Mouse (Mus musculus): ENCODE measurements around the gene Fxyd1. TPM values are rescaled to one million over a fixed set of nuclear protein-coding genes. Genes with fewer than 3 reads are reported as not detected.

Fxyd1 gene
- polyA plus RNA-seq, 1 experiment from 2014 or later = 12.5 TPM

- H3K36me3 ChIP-seq (ENCODE audit: control insufficient read depth, insufficient read depth, low read length) = no peaks in the 10 kb centered on the region
- no peak overlapping the region for H3K27ac ChIP-seq (replicated peaks; ENCODE audit: low read depth, low read length)
- no peak overlapping the region for H3K4me3 ChIP-seq (ENCODE audit: low read depth, low read length)
- H3K4me1 ChIP-seq (ENCODE audit: control insufficient read depth, insufficient read depth, low read length) = no peaks in the 10 kb centered on the region
- H3K27me3 ChIP-seq (ENCODE audit: control insufficient read depth, insufficient read depth, low read length) = no peaks in the 10 kb centered on the region
- no peak for ATAC-seq (ENCODE audit: insufficient number of reproducible peaks, low FRiP score, low TSS enrichment, low read depth)
- DNase-seq (ENCODE audit: low spot score) = no peak
- H3K9ac ChIP-seq (ENCODE audit: low read length) = no peak overlapping the region
- WGBS = 22% methylated on average over 12 of the region's 12 CpGs
- H3K4me2 ChIP-seq (ENCODE audit: low read depth, severe bottlenecking) = no peak overlapping the region
- H3K9me3 ChIP-seq (ENCODE audit: control insufficient read depth, low read length) = no peaks in the 10 kb centered on the region
Observed at GRCm38 (mm10) chr7:31094774-31095501, 37.9 kb upstream of the Fxyd1 start.

GRCm38 (mm10) chr7:31089721-31090120 is 32.7 kb upstream of the Fxyd1 start:
- ATAC-seq (ENCODE audit: insufficient number of reproducible peaks, low FRiP score, low TSS enrichment, low read depth) (no peak), DNase-seq (ENCODE audit: low spot score) (no peak)
- Histone ChIP-seq H3K4me3 (ENCODE audit: low read depth, low read length) (no peak overlapping the region), H3K9me3 (ENCODE audit: control insufficient read depth, low read length) (no peaks in the 10 kb centered on the region; the same call in 1 of the 2 replicates), H3K9ac (ENCODE audit: low read length) (no peak overlapping the region), H3K27me3 (ENCODE audit: control insufficient read depth, insufficient read depth, low read length) (no peaks in the 10 kb centered on the region), H3K4me2 (ENCODE audit: low read depth, severe bottlenecking) (no peak overlapping the region), H3K36me3 (ENCODE audit: control insufficient read depth, insufficient read depth, low read length) (no peaks in the 10 kb centered on the region), H3K27ac (replicated peaks; ENCODE audit: low read depth, low read length) (no peak overlapping the region), H3K4me1 (ENCODE audit: control insufficient read depth, insufficient read depth, low read length) (no peaks in the 10 kb centered on the region)
- WGBS = 84% methylated on average over 2 of the region's 2 CpGs

- Histone ChIP-seq H3K36me3 (ENCODE audit: control insufficient read depth, insufficient read depth, low read length) (no peaks in the 10 kb centered on the region), H3K9me3 (ENCODE audit: control insufficient read depth, low read length) (no peaks in the 10 kb centered on the region; the same call in 1 of the 2 replicates), H3K27me3 (ENCODE audit: control insufficient read depth, insufficient read depth, low read length) (no peaks in the 10 kb centered on the region), H3K4me1 (ENCODE audit: control insufficient read depth, insufficient read depth, low read length) (no peaks in the 10 kb centered on the region), H3K4me2 (ENCODE audit: low read depth, severe bottlenecking) (no peak overlapping the region), H3K27ac (replicated peaks; ENCODE audit: low read depth, low read length) (no peak overlapping the region), H3K9ac (ENCODE audit: low read length) (no peak overlapping the region), H3K4me3 (ENCODE audit: low read depth, low read length) (no peak overlapping the region)
- DNase-seq (ENCODE audit: low spot score) (no peak), ATAC-seq (ENCODE audit: insufficient number of reproducible peaks, low FRiP score, low TSS enrichment, low read depth) (no peak)
- WGBS = 83% methylated on average over 3 of the region's 3 CpGs
Observed at GRCm38 (mm10) chr7:31088206-31088605, 31.2 kb upstream of the Fxyd1 start.

- DNase-seq (ENCODE audit: low spot score) (no peak), ATAC-seq (ENCODE audit: insufficient number of reproducible peaks, low FRiP score, low TSS enrichment, low read depth) (no peak)
- no peak overlapping the region for H3K27ac ChIP-seq (replicated peaks; ENCODE audit: low read depth, low read length)
- WGBS = 66% methylated on average over 2 of the region's 2 CpGs
- no peaks in the 10 kb centered on the region for H3K27me3 ChIP-seq (ENCODE audit: control insufficient read depth, insufficient read depth, low read length)
- H3K9ac ChIP-seq (ENCODE audit: low read length) = no peak overlapping the region
- no peak overlapping the region for H3K4me3 ChIP-seq (ENCODE audit: low read depth, low read length)
- no peaks in the 10 kb centered on the region for H3K4me1 ChIP-seq (ENCODE audit: control insufficient read depth, insufficient read depth, low read length)
- no peak overlapping the region for H3K4me2 ChIP-seq (ENCODE audit: low read depth, severe bottlenecking)
- no peaks in the 10 kb centered on the region; the same call in 1 of the 2 replicates for H3K9me3 ChIP-seq (ENCODE audit: control insufficient read depth, low read length)
- H3K36me3 ChIP-seq (ENCODE audit: control insufficient read depth, insufficient read depth, low read length) = no peaks in the 10 kb centered on the region
Observed at GRCm38 (mm10) chr7:31087262-31087661, 30.3 kb upstream of the Fxyd1 start.

GRCm38 (mm10) chr7:31086175-31086755 is 29.3 kb upstream of the Fxyd1 start:
- Histone ChIP-seq H3K9me3 (ENCODE audit: control insufficient read depth, low read length) (no peaks in the 10 kb centered on the region; the same call in 1 of the 2 replicates), H3K4me3 (ENCODE audit: low read depth, low read length) (no peak overlapping the region), H3K27me3 (ENCODE audit: control insufficient read depth, insufficient read depth, low read length) (no peaks in the 10 kb centered on the region), H3K9ac (ENCODE audit: low read length) (no peak overlapping the region), H3K4me1 (ENCODE audit: control insufficient read depth, insufficient read depth, low read length) (no peaks in the 10 kb centered on the region), H3K4me2 (ENCODE audit: low read depth, severe bottlenecking) (no peak overlapping the region), H3K27ac (replicated peaks; ENCODE audit: low read depth, low read length) (no peak overlapping the region), H3K36me3 (ENCODE audit: control insufficient read depth, insufficient read depth, low read length) (no peaks in the 10 kb centered on the region)
- no peak for DNase-seq (ENCODE audit: low spot score)
- ATAC-seq (ENCODE audit: insufficient number of reproducible peaks, low FRiP score, low TSS enrichment, low read depth) = no peak
- WGBS = 90% methylated on average over 9 of the region's 9 CpGs

- peak; percentile 37 for DNase-seq (ENCODE audit: low spot score)
- no peak overlapping the region for H3K4me2 ChIP-seq (ENCODE audit: low read depth, severe bottlenecking)
Observed at GRCm38 (mm10) chr7:31085171-31085570, 28.2 kb upstream of the Fxyd1 start.

DNA sequence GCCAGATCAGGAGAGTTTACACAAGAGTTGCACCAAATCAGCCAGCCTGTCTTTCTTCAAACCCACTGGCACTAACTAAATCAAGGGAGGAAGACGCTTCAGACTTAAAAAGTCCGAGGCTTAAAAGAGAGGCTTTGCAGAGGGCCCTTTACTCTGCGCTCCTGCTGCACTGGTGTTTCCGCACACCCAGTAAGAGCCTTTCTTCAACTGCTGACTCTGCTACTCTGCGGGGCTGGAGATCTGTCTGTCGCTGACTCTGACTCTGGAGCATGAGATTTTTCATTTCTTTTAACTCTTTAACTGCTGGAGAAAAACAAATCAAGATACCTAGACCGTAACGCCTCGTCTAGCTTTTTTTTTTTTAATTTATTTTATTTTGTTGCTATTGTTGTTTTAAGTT is 27.1 kb upstream of the Fxyd1 start:
- Histone ChIP-seq H3K27me3 (ENCODE audit: control insufficient read depth, insufficient read depth, low read length) (no peaks in the 10 kb centered on the region), H3K4me1 (ENCODE audit: control insufficient read depth, insufficient read depth, low read length) (no peaks in the 10 kb centered on the region), H3K36me3 (ENCODE audit: control insufficient read depth, insufficient read depth, low read length) (no peaks in the 10 kb centered on the region), H3K9me3 (ENCODE audit: control insufficient read depth, low read length) (peaks cover 3% of the 10 kb centered on the region; the same call in 1 of the 2 replicates), H3K4me2 (ENCODE audit: low read depth, severe bottlenecking) (no peak overlapping the region), H3K27ac (replicated peaks; ENCODE audit: low read depth, low read length) (no peak overlapping the region), H3K4me3 (ENCODE audit: low read depth, low read length) (no peak overlapping the region), H3K9ac (ENCODE audit: low read length) (no peak overlapping the region)
- ATAC-seq (ENCODE audit: insufficient number of reproducible peaks, low FRiP score, low TSS enrichment, low read depth) (no peak), DNase-seq (ENCODE audit: low spot score) (no peak)
- 63% methylated on average over 9 of the region's 9 CpGs for WGBS

More at GRCm38 (mm10) chr7:31085171-31085570, 28.2 kb upstream of the Fxyd1 start:
- H3K9me3 ChIP-seq (ENCODE audit: control insufficient read depth, low read length) = peaks cover 3% of the 10 kb centered on the region; the same call in 1 of the 2 replicates
- no peaks in the 10 kb centered on the region for H3K27me3 ChIP-seq (ENCODE audit: control insufficient read depth, insufficient read depth, low read length)
- H3K4me1 ChIP-seq (ENCODE audit: control insufficient read depth, insufficient read depth, low read length) = no peaks in the 10 kb centered on the region
- no peak overlapping the region for H3K9ac ChIP-seq (ENCODE audit: low read length)
- no peaks in the 10 kb centered on the region for H3K36me3 ChIP-seq (ENCODE audit: control insufficient read depth, insufficient read depth, low read length)
- peak overlapping the region; percentile 25; the same call in 1 of the 2 replicates for H3K27ac ChIP-seq (replicated peaks; ENCODE audit: low read depth, low read length)
- H3K4me3 ChIP-seq (ENCODE audit: low read depth, low read length) = no peak overlapping the region
- WGBS = 72% methylated on average over 3 of the region's 3 CpGs
- no peak for ATAC-seq (ENCODE audit: insufficient number of reproducible peaks, low FRiP score, low TSS enrichment, low read depth)

DNA sequence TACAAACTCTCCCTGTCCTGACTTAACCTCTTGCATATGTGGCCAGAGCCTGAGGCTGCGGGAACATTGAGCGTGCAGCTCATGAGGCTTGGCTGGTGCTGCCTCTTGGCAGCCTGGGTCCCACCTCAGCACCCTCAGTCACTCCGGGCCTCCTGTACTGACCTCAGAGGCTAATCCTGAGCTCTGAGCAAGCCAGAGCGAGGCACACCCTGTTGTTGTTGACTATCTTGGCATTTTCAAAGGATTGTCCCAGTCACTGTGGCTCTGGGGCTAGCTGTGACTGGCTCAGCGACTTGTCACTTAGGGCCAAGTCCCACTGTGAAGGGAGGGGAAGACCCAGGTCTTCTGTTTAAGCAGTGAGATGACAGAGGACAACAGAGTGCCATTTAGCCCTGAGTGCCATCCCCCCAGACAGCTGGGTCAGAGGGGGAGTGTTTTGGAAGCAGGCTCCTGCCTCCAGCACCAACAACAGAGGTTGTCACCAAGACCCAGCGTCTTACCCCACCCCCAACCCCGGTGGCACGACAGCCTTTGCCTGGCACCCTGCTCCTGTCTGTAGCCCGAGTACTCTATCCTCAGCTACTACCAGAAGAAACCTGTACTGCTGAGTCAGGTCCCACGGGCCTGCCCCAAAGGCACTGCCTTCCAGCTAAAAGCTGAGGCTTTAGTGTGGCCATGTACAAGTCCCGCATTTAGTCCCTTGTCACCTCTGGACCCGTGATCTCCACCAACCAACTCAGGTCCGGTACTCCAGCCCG is 26.0 kb upstream of the Fxyd1 start:
- DNase-seq (ENCODE audit: low spot score) = no peak
- Histone ChIP-seq H3K36me3 (ENCODE audit: control insufficient read depth, insufficient read depth, low read length) (no peaks in the 10 kb centered on the region), H3K4me2 (ENCODE audit: low read depth, severe bottlenecking) (no peak overlapping the region), H3K9ac (ENCODE audit: low read length) (no peak overlapping the region), H3K4me1 (ENCODE audit: control insufficient read depth, insufficient read depth, low read length) (no peaks in the 10 kb centered on the region), H3K27me3 (ENCODE audit: control insufficient read depth, insufficient read depth, low read length) (no peaks in the 10 kb centered on the region), H3K27ac (replicated peaks; ENCODE audit: low read depth, low read length) (no peak overlapping the region), H3K9me3 (ENCODE audit: control insufficient read depth, low read length) (peaks cover 3% of the 10 kb centered on the region; the same call in 1 of the 2 replicates), H3K4me3 (ENCODE audit: low read depth, low read length) (no peak overlapping the region)
- 65% methylated on average over 14 of the region's 14 CpGs for WGBS
- ATAC-seq (ENCODE audit: insufficient number of reproducible peaks, low FRiP score, low TSS enrichment, low read depth) = no peak

Measured in limb, embryonic 11.5 days (tissue).